Mouse (Mus musculus) CD4-positive, CD25-positive, alpha-beta regulatory T cell, adult 4 months (primary cell): ENCODE data around the gene Drp2. TPM values are rescaled to one million over a fixed set of nuclear protein-coding genes. Genes with fewer than 3 reads are reported as not detected.

Experiments
- ATAC-seq: one replicate; pipeline ENCODE4 v1.8.0; 2017
- polyA plus RNA-seq, 2 experiments: library from polyadenylated mRNA; unstranded; fragments of 100-300 nt; shearing (Covaris generic); gene quantifications; one replicate each; pipeline ENCODE4 v1.2.1; 2017

Drp2 gene
- polyA plus RNA-seq: not detected

- no peak for ATAC-seq
Measured at GRCm38 (mm10) chrX:134403863-134404583, at the start of gene Drp2. Gene Drp2, plus strand, starts transcription at chrX:134404551.

DNA sequence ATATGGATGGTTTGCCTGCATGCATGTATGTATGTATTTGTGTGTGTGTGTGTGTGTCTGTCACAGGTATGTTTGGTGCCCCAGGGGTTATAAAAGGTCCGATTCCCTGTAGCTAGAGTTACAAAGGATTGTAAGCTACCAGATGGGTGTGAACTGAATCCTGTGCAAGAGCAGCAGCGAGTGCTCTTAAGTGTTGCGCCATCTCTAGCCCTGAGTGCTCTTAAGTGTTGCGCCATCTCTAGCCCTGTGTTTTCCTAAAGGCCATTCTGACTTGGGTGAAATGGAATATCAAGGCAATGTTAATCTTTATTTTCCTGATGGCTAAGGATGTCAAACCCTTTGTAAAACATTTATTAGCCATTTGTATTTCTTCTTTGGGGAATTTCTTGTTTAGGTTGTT, 45.0 kb upstream of the Drp2 start:
- ATAC-seq: no peak

GRCm38 (mm10) chrX:134362156-134362555, 42.2 kb upstream of the Drp2 start:
- no peak for ATAC-seq

GRCm38 (mm10) chrX:134365421-134365820, 38.9 kb upstream of the Drp2 start:
- ATAC-seq: no peak

DNA sequence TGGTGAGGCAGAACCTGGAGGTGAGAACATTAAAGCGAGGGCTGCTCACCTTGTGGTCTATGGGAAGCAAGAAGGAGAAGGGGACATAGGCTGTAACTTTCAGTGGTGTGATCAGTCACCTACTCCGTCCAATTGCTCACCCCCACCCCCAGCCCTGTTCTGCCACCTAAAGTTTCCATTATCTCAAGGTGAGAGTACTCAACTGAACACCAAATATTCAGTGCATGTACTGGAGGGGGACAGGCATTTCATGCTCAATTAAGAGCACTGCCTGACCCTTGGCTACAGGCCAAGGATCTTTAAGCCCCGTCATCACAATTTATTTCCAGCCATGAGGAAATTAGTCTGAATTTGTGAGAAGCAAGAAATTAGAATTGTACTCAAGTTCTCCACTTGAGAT, 37.8 kb upstream of the Drp2 start:
- no peak for ATAC-seq

DNA sequence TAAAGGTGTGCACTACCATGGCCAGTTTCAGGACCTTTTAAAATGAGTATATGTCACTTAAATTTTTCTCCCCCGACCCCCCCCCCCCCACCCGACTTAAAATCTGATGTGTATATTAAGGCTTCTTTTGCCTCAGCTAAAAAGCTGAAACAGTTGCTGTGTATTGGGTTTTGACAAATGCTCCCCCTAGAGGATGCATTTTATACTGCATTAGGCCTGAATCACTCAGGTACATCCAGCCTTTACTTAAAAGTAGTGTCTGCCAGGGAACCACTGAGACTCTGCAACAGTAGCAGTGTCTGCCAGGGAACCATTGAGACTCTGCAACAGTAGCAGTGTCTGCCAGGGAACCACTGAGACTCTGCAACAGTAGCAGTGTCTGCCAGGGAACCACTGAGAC, 33.1 kb upstream of the Drp2 start:
- no peak for ATAC-seq

- ATAC-seq: peak; percentile 84
Measured at GRCm38 (mm10) chrX:134374190-134374589, 30.2 kb upstream of the Drp2 start.

- ATAC-seq: no peak
Measured at GRCm38 (mm10) chrX:134384896-134385295, 19.5 kb upstream of the Drp2 start.

- no peak for ATAC-seq
Measured at GRCm38 (mm10) chrX:134398972-134399371, 5.4 kb upstream of the Drp2 start.

GRCm38 (mm10) chrX:134404584-134404955, 219 bp downstream of the Drp2 start:
- no peak for ATAC-seq

DNA sequence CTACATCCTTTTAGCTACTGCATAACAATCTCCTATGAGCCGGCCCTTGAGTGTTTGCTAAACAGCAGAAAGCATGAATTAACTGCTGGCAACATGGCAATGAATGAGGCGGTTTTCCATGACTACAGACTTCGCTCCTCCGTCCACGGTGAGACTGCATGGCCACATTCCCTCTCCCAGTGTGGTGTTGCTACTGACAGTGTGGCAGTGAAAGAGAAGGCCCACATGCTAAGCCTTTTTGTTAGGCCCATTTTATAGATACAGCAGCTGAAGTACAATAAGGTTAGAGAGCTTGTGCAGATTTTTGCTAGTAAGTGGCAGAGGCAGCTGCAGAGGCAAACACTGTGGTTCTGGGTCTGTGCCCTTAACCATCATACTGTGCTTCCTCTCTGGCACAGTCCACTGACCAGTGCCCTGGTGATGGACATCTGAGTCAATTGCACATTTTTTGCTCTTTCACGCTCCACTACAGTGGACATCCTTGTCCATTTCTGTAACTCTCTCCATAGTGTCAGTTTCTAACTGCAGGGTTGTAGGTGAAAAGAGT, 5.1 kb downstream of the Drp2 start:
- ATAC-seq: no peak

DNA sequence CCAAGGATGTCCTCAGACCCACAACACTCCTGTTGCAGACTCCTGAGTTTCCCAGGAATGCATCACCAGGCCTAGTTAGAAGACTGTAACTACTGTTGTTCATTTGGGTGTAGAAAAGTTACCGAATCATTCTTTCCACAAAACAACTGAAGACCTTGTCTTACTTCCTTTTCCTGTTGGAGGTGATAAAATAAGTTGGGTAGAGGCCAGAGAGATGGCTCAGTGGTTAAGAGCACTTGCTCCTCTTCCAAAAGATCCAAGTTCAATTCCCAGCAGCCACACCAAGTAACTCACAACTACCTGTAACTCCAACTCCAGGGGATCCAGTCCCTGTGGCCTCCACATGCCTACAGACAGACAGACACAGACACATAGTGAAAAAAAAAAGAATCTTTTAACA, 7.7 kb downstream of the Drp2 start:
- ATAC-seq: no peak

DNA sequence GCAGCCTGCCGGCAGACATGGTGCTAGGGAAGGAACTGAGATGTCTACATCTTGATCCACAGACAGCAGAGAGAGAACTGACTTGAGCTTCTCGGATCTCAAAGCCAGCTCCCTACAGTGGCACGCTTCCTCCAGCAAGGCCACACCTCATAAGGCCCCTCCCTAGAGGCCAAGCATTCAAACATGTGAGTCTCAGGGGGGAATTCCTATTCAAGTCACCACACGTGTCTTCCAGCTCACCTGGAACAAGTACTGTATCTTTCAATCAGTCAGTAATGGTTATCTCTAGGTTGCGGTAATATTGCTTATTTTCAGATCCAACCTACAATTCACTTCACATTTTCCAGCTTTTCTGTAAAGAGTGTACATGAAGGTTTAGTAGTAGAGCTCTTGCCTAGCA, 15.7 kb downstream of the Drp2 start:
- ATAC-seq: no peak

DNA sequence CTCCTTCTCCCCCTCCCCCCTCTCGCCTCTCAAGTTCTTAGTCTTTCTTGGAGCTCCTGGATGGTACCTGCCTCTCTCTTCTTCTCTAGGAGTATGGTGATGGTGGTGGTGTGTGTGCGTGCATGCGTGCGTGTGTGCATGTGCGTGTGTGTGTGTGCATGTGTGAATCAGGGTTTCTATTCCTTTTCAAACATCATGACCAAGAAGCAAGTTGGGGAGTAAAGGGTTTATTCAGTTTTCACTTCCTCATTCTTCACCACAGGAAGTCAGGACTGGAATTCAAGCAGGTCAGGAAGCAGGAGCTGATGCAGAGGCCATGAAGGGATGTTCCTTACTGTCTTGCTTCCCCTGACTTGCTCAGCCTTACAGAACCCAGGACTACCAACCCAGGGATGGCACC, 19.9 kb downstream of the Drp2 start:
- ATAC-seq: no peak

GRCm38 (mm10) chrX:134425798-134426197, 21.4 kb downstream of the Drp2 start:
- no peak for ATAC-seq

DNA sequence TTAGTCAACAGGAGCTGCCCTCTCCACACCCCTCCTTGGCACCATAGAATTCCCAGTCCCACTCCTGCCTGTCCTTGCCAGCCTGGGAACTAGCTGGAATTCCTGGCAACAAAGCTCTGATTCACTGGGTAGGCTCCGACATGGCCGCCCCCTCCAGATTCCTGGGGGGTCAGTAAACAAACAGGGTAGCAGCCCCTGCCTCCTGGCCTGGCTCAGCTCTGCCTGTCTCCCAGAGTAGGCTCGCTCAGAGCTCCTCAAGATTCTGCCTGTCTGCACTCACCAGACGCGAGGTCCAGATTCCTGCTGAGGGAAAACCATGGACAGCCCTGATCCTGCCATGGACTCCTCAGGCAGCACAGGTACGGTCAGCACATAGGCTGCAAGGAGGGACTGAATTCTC, 22.5 kb downstream of the Drp2 start:
- ATAC-seq: no peak

GRCm38 (mm10) chrX:134427307-134427706, 23.0 kb downstream of the Drp2 start:
- no peak for ATAC-seq

DNA sequence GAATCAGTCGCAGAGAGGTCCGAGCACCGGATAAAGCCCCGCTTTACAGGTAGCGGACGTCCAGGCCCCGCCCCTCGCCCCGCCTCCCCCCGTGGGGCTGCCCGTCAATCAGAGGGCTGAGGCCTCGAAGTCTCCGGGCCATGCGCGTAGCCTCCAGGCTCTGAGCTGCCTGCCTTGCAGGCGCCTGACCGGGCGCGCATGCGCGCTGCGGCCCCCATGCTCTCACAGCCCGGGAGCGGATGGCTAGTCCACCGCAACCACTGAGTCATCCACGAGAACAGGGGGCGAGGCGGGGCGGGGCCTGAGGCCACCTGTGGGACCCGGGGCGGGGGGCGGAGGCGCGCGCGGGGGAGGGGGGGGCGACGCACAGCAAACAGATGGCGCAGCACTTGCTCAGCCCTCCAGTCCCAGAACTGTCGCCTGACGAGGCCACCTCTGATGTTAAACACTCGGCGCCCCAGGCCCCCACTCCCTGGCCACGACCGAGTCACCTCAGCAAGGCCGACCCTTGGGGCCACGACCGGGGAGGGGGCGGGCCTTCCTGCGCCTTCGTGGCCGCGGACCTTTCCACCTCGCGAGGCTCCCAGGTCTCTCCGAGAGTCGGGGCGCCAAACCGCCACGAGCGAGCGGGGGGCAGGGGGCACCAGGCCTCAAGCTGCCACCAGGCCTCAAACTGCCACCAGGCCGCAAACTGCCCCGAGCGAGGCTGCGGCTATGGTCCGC, 70.8 kb downstream of the Drp2 start:
- ATAC-seq: no peak

DNA sequence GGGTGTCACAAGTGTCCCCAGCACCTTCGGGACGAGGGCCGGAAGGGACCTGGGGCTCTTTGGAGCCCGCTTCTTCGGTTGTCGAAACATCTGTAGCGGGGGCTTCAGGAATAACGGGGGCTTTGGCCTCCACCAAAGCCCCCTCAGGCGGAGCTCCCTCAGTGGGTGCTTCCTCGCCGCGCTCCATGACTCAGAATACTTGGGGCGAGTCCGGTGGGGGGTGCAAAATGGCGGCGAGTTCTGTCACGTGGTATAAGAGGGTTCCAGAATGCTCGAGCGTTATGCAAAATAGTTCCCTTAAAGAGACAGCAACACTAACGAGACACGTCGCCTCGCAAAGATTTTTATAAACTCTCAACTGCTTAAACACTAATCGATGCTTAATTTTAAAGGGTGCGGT, 71.9 kb downstream of the Drp2 start, which contains the start of gene Taf7l:
Gene Taf7l, minus strand, starts transcription at position 201 of the 400 bp plus-strand sequence.
- ATAC-seq: no peak

DNA sequence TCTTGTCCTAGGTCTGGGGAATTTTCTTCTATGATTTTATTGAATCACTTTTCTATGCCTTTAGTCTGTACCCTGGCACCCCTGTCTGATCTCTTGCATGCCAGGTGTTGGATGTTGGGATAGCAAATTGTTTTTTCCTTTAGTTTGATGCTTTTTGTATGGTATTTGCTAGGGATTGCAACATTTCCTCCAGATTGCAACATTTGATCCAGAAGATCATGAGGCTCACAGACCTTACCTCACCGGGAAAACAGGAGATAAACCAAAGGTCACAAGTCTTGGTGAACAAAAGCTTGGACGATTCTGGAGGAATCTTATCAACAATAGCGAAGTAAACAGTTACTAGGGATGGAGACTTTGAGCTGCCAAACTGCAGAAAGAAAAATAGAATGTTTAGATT, 77.4 kb downstream of the Drp2 start:
- no peak for ATAC-seq

GRCm38 (mm10) chrX:134500651-134501050, 96.3 kb downstream of the Drp2 start:
- ATAC-seq: no peak
